Mouse (Mus musculus) heart, embryonic 14.5 days (tissue): ENCODE measurements around the gene Tarsl2. TPM values are rescaled to one million over a fixed set of nuclear protein-coding genes. Genes with fewer than 3 reads are reported as not detected.

Experiments used
- ATAC-seq: fragments of 200-750 bp; cut with Nextera tagmentation; 2 replicates; pipeline ENCODE4 v1.8.0; 2017; ENCODE audit warnings: low read depth, moderate TSS enrichment; ENCODE audit not compliant: insufficient number of reproducible peaks, insufficient read depth, low FRiP score
- H3K27ac ChIP-seq, 2 experiments: fragments of 200-500 bp in 1 of 2; fragments of 300-500 bp in 1 of 2; sonication (generic) in 1 of 2; replicated peaks in 1 of 2; 2 replicates each; pipeline ENCODE4 v1.5.1; 2012 to 2014; ENCODE audit warnings: low read depth in 2 of 2, low read length in 2 of 2, control low read depth in 1 of 2, mild to moderate bottlenecking in 1 of 2, mixed read lengths in 1 of 2; ENCODE audit not compliant: control insufficient read depth in 1 of 2, insufficient read depth in 1 of 2
- H3K27me3 ChIP-seq: fragments of 300-500 bp; sonication (generic); 2 replicates; pipeline ENCODE4 v1.6.1; 2014; ENCODE audit warnings: mild to moderate bottlenecking, low read length, control low read depth; ENCODE audit not compliant: control insufficient read depth, insufficient read depth
- H3K36me3 ChIP-seq: fragments of 300-500 bp; sonication (generic); 2 replicates; pipeline ENCODE4 v1.6.1; 2014; ENCODE audit warnings: mild to moderate bottlenecking, control low read depth, low read length, mixed read lengths; ENCODE audit not compliant: control insufficient read depth, insufficient read depth
- H3K4me1 ChIP-seq, 2 experiments: fragments of 200-500 bp in 1 of 2; fragments of 300-500 bp in 1 of 2; sonication (generic) in 1 of 2; 2 replicates each; pipeline ENCODE4 v1.6.1; 2012 to 2014; ENCODE audit warnings: low read length in 2 of 2, control low read depth in 1 of 2, mixed read lengths in 1 of 2; ENCODE audit not compliant: control insufficient read depth in 2 of 2, insufficient read depth in 2 of 2
- H3K4me2 ChIP-seq: fragments of 300-500 bp; sonication (generic); 2 replicates; pipeline ENCODE4 v1.6.1; 2014; ENCODE audit warnings: mild to moderate bottlenecking, low read length
- H3K4me3 ChIP-seq, 2 experiments: fragments of 200-500 bp in 1 of 2; fragments of 300-500 bp in 1 of 2; sonication (generic) in 1 of 2; 2 replicates each; pipeline ENCODE4 v1.5.1; 2012 to 2014; ENCODE audit warnings: low read length in 2 of 2, mild to moderate bottlenecking in 2 of 2, control low read depth in 1 of 2, low read depth in 1 of 2, moderate library complexity in 1 of 2; ENCODE audit not compliant: control insufficient read depth in 1 of 2, insufficient read depth in 1 of 2
- H3K9ac ChIP-seq: fragments of 300-500 bp; sonication (generic); 2 replicates; pipeline ENCODE4 v1.6.1; 2014; ENCODE audit warnings: mild to moderate bottlenecking, low read length
- H3K9me3 ChIP-seq: fragments of 300-500 bp; sonication (generic); 2 replicates; pipeline ENCODE4 v1.6.1; 2016; ENCODE audit warnings: low read length, control low read depth; ENCODE audit not compliant: control insufficient read depth
- WGBS: fragments of 180-500 bp; shearing (Covaris S2); extraction: QIAGEN DNeasy Blood & Tissue Kit; methylation state at CpG from one replicate; pipeline ENCODE4 v1.1.7; 2014; 5-methylcytosine and 5-hydroxymethylcytosine counted together
- polyA plus RNA-seq: library from polyadenylated mRNA; unstranded; fragments of >200 nt; fragmentation: Nextera tagmentation; extraction: Ambion mirVana; gene quantifications from 2 replicates; pipeline ENCODE4 v1.2.1, GENCODE M21; 2014

The Tarsl2 gene
- polyA plus RNA-seq, 1 experiment from 2014 or later, result 23.0 TPM

GRCm38 (mm10) chr7:65686664-65687063 is 42.0 kb downstream of the Tarsl2 start:
- Histone ChIP-seq H3K4me2 (no peak overlapping the region), H3K27ac (no peak overlapping the region), H3K4me3 (no peak overlapping the region), H3K4me1 (no peaks in the 10 kb centered on the region), H3K36me3 (peaks cover 32% of the 10 kb centered on the region), H3K9me3 (no peaks in the 10 kb centered on the region), H3K27me3 (no peaks in the 10 kb centered on the region), H3K9ac (no peak overlapping the region)
- WGBS, result 89% methylated on average over 9 of the region's 9 CpGs
- no peak for ATAC-seq

- ATAC-seq, result no peak
- Histone ChIP-seq H3K4me1 (peaks cover 3 to 13% of the 10 kb centered on the region in 2 experiments), H3K4me3 (no peak within 1 kb of the TSS), H3K4me2 (no peak within 1 kb of the TSS), H3K9ac (no peak within 1 kb of the TSS), H3K9me3 (no peaks in the 10 kb centered on the region), H3K27me3 (no peaks in the 10 kb centered on the region), H3K36me3 (peaks cover 33% of the 10 kb centered on the region), H3K27ac (no peak within 1 kb of the TSS)
- WGBS, result 87% methylated on average over 7 of the region's 7 CpGs
Measured at GRCm38 (mm10) chr7:65690869-65691268, 46.2 kb downstream of the Tarsl2 start, which contains the start of gene Tm2d3. TSS of gene Tm2d3 (plus strand) at chr7:65691169.

GRCm38 (mm10) chr7:65691929-65692605 is 47.4 kb downstream of the Tarsl2 start:
- WGBS, result 86% methylated on average over 8 of the region's 8 CpGs
- Histone ChIP-seq H3K27me3 (no peaks in the 10 kb centered on the region), H3K4me2 (no peak overlapping the region), H3K4me3 (no peak overlapping the region), H3K9ac (no peak overlapping the region), H3K36me3 (peaks cover 39% of the 10 kb centered on the region), H3K4me1 (peaks cover 3 to 13% of the 10 kb centered on the region in 2 experiments), H3K9me3 (no peaks in the 10 kb centered on the region), H3K27ac (no peak overlapping the region)
- no peak for ATAC-seq

- Histone ChIP-seq H3K9ac (peak overlapping the region; percentile 83), H3K27me3 (no peaks in the 10 kb centered on the region), H3K9me3 (no peaks in the 10 kb centered on the region), H3K4me3 (peak overlapping the region; percentile 73 to 83), H3K27ac (no peak overlapping the region), H3K36me3 (peaks cover 42% of the 10 kb centered on the region), H3K4me1 (peaks cover 3 to 13% of the 10 kb centered on the region in 2 experiments), H3K4me2 (peak overlapping the region; percentile 73)
- ATAC-seq, result no peak
- 3% methylated on average over 10 of the region's 10 CpGs for WGBS
Measured at GRCm38 (mm10) chr7:65692883-65693282, 48.2 kb downstream of the Tarsl2 start.

- under 1% methylated on average over 51 of the region's 52 CpGs for WGBS
- H3K4me1 ChIP-seq, result peaks cover 3 to 13% of the 10 kb centered on the region in 2 experiments
- peak overlapping the region; percentile 73 for H3K4me2 ChIP-seq
- peak overlapping the region; percentile 83 for H3K9ac ChIP-seq
- H3K27ac ChIP-seq, result peak overlapping the region; percentile 28 to 56; a peak in 2 of 4 replicates
- peak overlapping the region; percentile 73 to 83 for H3K4me3 ChIP-seq
- H3K27me3 ChIP-seq, result no peaks in the 10 kb centered on the region
- peak; percentile 91 for ATAC-seq
- peaks cover 43% of the 10 kb centered on the region for H3K36me3 ChIP-seq
- H3K9me3 ChIP-seq, result no peaks in the 10 kb centered on the region
Measured at GRCm38 (mm10) chr7:65693301-65693821, 48.7 kb downstream of the Tarsl2 start.

GRCm38 (mm10) chr7:65696450-65696849 is 51.8 kb downstream of the Tarsl2 start:
- H3K4me1 ChIP-seq, result peaks cover 3 to 13% of the 10 kb centered on the region in 2 experiments
- no peak overlapping the region for H3K4me3 ChIP-seq
- no peak for ATAC-seq
- H3K4me2 ChIP-seq, result no peak overlapping the region
- no peak overlapping the region for H3K27ac ChIP-seq
- 53% methylated on average over 2 of the region's 2 CpGs for WGBS
- no peaks in the 10 kb centered on the region for H3K9me3 ChIP-seq
- H3K9ac ChIP-seq, result no peak overlapping the region
- peaks cover 63% of the 10 kb centered on the region for H3K36me3 ChIP-seq
- H3K27me3 ChIP-seq, result no peaks in the 10 kb centered on the region

- Histone ChIP-seq H3K4me3 (no peak overlapping the region), H3K9me3 (no peaks in the 10 kb centered on the region), H3K27me3 (no peaks in the 10 kb centered on the region), H3K9ac (no peak overlapping the region), H3K27ac (no peak overlapping the region), H3K4me2 (no peak overlapping the region), H3K4me1 (peaks cover 2 to 4% of the 10 kb centered on the region in 2 experiments; a peak in 2 of 4 replicates), H3K36me3 (peaks cover 55% of the 10 kb centered on the region)
- WGBS, result 78% methylated on average over 7 of the region's 7 CpGs
- ATAC-seq, result no peak
Measured at GRCm38 (mm10) chr7:65702076-65702475, 57.4 kb downstream of the Tarsl2 start.
